In the genomic region with DNA sequence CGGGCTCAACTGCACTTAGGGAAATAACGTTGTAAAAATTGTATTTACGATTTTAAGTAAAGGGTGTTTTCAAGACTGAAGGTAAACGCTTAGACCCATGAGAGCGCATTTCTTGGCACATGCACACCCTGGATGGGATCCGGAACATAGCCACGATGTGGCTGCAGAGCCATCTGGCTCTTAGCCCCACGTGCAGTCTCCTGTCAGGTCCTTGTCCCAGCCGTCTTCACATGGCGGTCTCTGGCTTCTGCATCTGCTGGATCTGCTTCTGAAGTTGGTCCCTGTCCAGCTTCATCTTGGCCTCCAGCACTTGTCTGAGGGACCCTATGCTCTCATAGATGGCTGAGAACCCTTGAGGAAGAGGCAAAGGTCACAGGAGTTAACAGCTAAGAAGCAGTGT, we compare ENCODE assay signal across 27 mouse cellular contexts. TPM values are rescaled to one million over a fixed set of nuclear protein-coding genes. Genes with fewer than 3 reads are reported as not detected.
DNase-seq lines count a peak whose midpoint lies in the region; ATAC-seq lines count a peak whose summit lies in the region.
"Had no signal": no experiment of that assay in that cellular context is flagged by ENCODE, and none has a peak within 500 bp of the region (broad histone marks: within the 10 kb centered on the region; RNA-seq: fewer than 3 reads in every experiment).

No protein-coding gene starts in this region.

- H3K27me3 ChIP-seq in heart, embryonic 10.5 days (ENCODE audit: insufficient read depth, poor library complexity, severe bottlenecking), result peaks cover 8% of the 10 kb centered on the region
- H3K27me3 ChIP-seq in midbrain, embryonic 11.5 days (ENCODE audit: control insufficient read depth, insufficient read depth, low read length), result no peaks in the 10 kb centered on the region
- no peaks in the 10 kb centered on the region for H3K27me3 ChIP-seq in midbrain, embryonic 14.5 days (ENCODE audit: control insufficient read depth, insufficient read depth, low read length)
- H3K27me3 ChIP-seq: embryonic facial prominence, embryonic 13.5 days; forebrain, embryonic 12.5 days; forebrain, embryonic 15.5 days; hindbrain, embryonic 13.5 days had no signal

- H3K27ac ChIP-seq in heart, embryonic 10.5 days, result no peak overlapping the region
- H3K27ac ChIP-seq in midbrain, embryonic 11.5 days (ENCODE audit: low read depth, low read length), result no peak overlapping the region
- no peak overlapping the region for H3K27ac ChIP-seq in midbrain, embryonic 14.5 days (replicated peaks; ENCODE audit: low read depth, low read length)
- H3K27ac ChIP-seq: embryonic facial prominence, embryonic 10.5 days; embryonic facial prominence, embryonic 13.5 days; forebrain, embryonic 12.5 days; forebrain, embryonic 15.5 days; hindbrain, embryonic 13.5 days had no signal

- H3K4me2 ChIP-seq in midbrain, embryonic 11.5 days, result no peak overlapping the region
- H3K4me2 ChIP-seq in midbrain, embryonic 14.5 days (ENCODE audit: low read length), result no peak overlapping the region
- H3K4me2 ChIP-seq: embryonic facial prominence, embryonic 13.5 days; forebrain, embryonic 12.5 days; forebrain, embryonic 15.5 days; heart, embryonic 11.5 days; hindbrain, embryonic 13.5 days had no signal

- DNase-seq in cerebellum, postnatal 14 days, result peak; percentile 72 to 78
- no peak for DNase-seq in cerebellum, adult 11 months
- peak; percentile 56 for DNase-seq in heart, embryonic 10.5 days (ENCODE audit: low spot score)
- DNase-seq in heart, adult 9 months (ENCODE audit: low spot score in 2 of 2), result no peak
- peak; percentile 28 for DNase-seq in midbrain, embryonic 11.5 days (ENCODE audit: low spot score, missing footprints)
- no peak for DNase-seq in midbrain, embryonic 14.5 days
- DNase-seq: adrenal gland, adult 2 months; adrenal gland, postnatal 14 days; cerebellum, adult 9-11 months; embryo, embryonic 11 days; gastrocnemius, postnatal 25 days; heart, adult 18-20 months; kidney, adult 18-20 months had no signal

- H3K9ac ChIP-seq in midbrain, embryonic 11.5 days (ENCODE audit: low read length), result no peak overlapping the region
- H3K9ac ChIP-seq in midbrain, embryonic 14.5 days (replicated peaks; ENCODE audit: low read length), result no peak overlapping the region
- H3K9ac ChIP-seq: embryonic facial prominence, embryonic 13.5 days; forebrain, embryonic 12.5 days; forebrain, embryonic 15.5 days; hindbrain, embryonic 13.5 days had no signal

- H3K36me3 ChIP-seq in heart, embryonic 10.5 days, result no peaks in the 10 kb centered on the region
- no peaks in the 10 kb centered on the region for H3K36me3 ChIP-seq in midbrain, embryonic 11.5 days (ENCODE audit: control insufficient read depth, insufficient read depth, low read length)
- no peaks in the 10 kb centered on the region for H3K36me3 ChIP-seq in midbrain, embryonic 14.5 days (ENCODE audit: control insufficient read depth, insufficient read depth, low read length)
- H3K36me3 ChIP-seq: embryonic facial prominence, embryonic 10.5 days; embryonic facial prominence, embryonic 13.5 days; forebrain, embryonic 12.5 days; forebrain, embryonic 15.5 days; hindbrain, embryonic 13.5 days had no signal

- peaks cover 5% of the 10 kb centered on the region; the same call in 1 of the 2 replicates for H3K4me1 ChIP-seq in heart, embryonic 10.5 days
- H3K4me1 ChIP-seq in midbrain, embryonic 11.5 days (ENCODE audit: control insufficient read depth, insufficient read depth, low read length), result no peaks in the 10 kb centered on the region
- no peaks in the 10 kb centered on the region for H3K4me1 ChIP-seq in midbrain, embryonic 14.5 days (ENCODE audit: control insufficient read depth, insufficient read depth, low read length)
- H3K4me1 ChIP-seq: embryonic facial prominence, embryonic 10.5 days; forebrain, embryonic 12.5 days had no signal

- WGBS in heart, embryonic 10.5 days, result 87% methylated on average over 10 of the region's 10 CpGs
- 94% methylated on average over 10 of the region's 10 CpGs for WGBS in midbrain, embryonic 11.5 days
- WGBS in midbrain, embryonic 14.5 days, result 93% methylated on average over 10 of the region's 10 CpGs

- no peak for ATAC-seq in midbrain, embryonic 11.5 days (ENCODE audit: low FRiP score)
- ATAC-seq in midbrain, embryonic 14.5 days (ENCODE audit: low FRiP score, low TSS enrichment), result no peak
- ATAC-seq: CD4-positive, CD25-positive, alpha-beta regulatory T cell, adult 4 months; forebrain, embryonic 15.5 days; hindbrain, embryonic 16.5 days; inflammation-experienced regulatory T-cells, adult 6 months; intestine, embryonic 16.5 days had no signal

- no peaks in the 10 kb centered on the region for H3K9me3 ChIP-seq in heart, embryonic 10.5 days
- H3K9me3 ChIP-seq in midbrain, embryonic 11.5 days (ENCODE audit: control insufficient read depth, low read length), result no peaks in the 10 kb centered on the region
- no peaks in the 10 kb centered on the region for H3K9me3 ChIP-seq in midbrain, embryonic 14.5 days (ENCODE audit: control insufficient read depth, low read length)
- H3K9me3 ChIP-seq: embryonic facial prominence, embryonic 10.5 days; embryonic facial prominence, embryonic 13.5 days; forebrain, embryonic 12.5 days; forebrain, embryonic 15.5 days; hindbrain, embryonic 13.5 days had no signal

- H3K4me3 ChIP-seq in heart, embryonic 10.5 days, result no peak overlapping the region
- no peak overlapping the region for H3K4me3 ChIP-seq in midbrain, embryonic 11.5 days (ENCODE audit: low read depth, low read length)
- no peak overlapping the region for H3K4me3 ChIP-seq in midbrain, embryonic 14.5 days (replicated peaks; ENCODE audit: low read depth, low read length)
- H3K4me3 ChIP-seq: embryonic facial prominence, embryonic 10.5 days; embryonic facial prominence, embryonic 13.5 days; erythroblast, embryonic 14.5 days; forebrain, embryonic 12.5 days; forebrain, embryonic 15.5 days; hindbrain, embryonic 13.5 days had no signal

RNA-seq across cellular contexts. Expression of a gene that starts 51.8 kb away (rescaled TPM):
- 8.4 and 18.1 TPM in 2 replicates for polyA plus RNA-seq in heart, embryonic 10.5 days (2016; fragmentation: Nextera tagmentation; extraction: Ambion mirVana)
- 4.7 TPM in 2 replicates for polyA plus RNA-seq in midbrain, embryonic 11.5 days (2014; fragmentation: Nextera tagmentation; extraction: Ambion mirVana)
- 5.6 and 5.9 TPM in 2 replicates for polyA plus RNA-seq in midbrain, embryonic 14.5 days (2014; fragmentation: Nextera tagmentation; extraction: Ambion mirVana)
- polyA plus RNA-seq: erythroblast, embryonic 14.5 days had no signal

RNA-seq across cellular contexts. Expression of a gene that starts 52.7 kb away (rescaled TPM):
- polyA plus RNA-seq in heart, embryonic 10.5 days (2016; fragmentation: Nextera tagmentation; extraction: Ambion mirVana), result not detected in 2 replicates
- polyA plus RNA-seq in midbrain, embryonic 11.5 days (2014; fragmentation: Nextera tagmentation; extraction: Ambion mirVana), result not detected in 2 replicates
- not detected in 2 replicates for polyA plus RNA-seq in midbrain, embryonic 14.5 days (2014; fragmentation: Nextera tagmentation; extraction: Ambion mirVana)
- polyA plus RNA-seq: adrenal gland, adult 2 months; CD4-positive, CD25-positive, alpha-beta regulatory T cell, adult 4 months; cortical plate, adult 2 months; embryonic facial prominence, embryonic 10.5 days; erythroblast, embryonic 14.5 days; forebrain, embryonic 12.5 days; forebrain, embryonic 15.5 days; gonadal fat pad, adult 2 months; heart, embryonic 11.5 days; heart, embryonic 14.5 days; hindbrain, embryonic 13.5 days; hindbrain, embryonic 16.5 days; inflammation-experienced regulatory T-cells, adult 6 months had no signal

Comparison
In these comparisons a context has a peak if more than half of its experiments do, and no peak if none do; other contexts are left out.
1. DNase-seq: peak in cerebellum, postnatal 14 days (2 of 2), heart, embryonic 10.5 days (single experiment) and midbrain, embryonic 11.5 days (single experiment); none in cerebellum, adult 11 months (single experiment), heart, adult 9 months (0 of 2) and midbrain, embryonic 14.5 days (single experiment).